Mouse (Mus musculus) ovary, adult 10 weeks (tissue): Measurements from ENCODE around the gene Gm10912. TPM values are rescaled to one million over a fixed set of nuclear protein-coding genes. Genes with fewer than 3 reads are reported as not detected.

Experiments used
- polyA plus RNA-seq: library from polyadenylated mRNA; stranded (reverse); fragments of 350-450 nt; fragmentation: Illumina TruSeq; extraction: RNeasy Lipid Tissue Mini Kit (QIAGEN cat#74804); gene quantifications from one replicate; pipeline ENCODE4 v1.2.3, GENCODE M21; 2014

The Gm10912 gene
- not detected for polyA plus RNA-seq

DNA sequence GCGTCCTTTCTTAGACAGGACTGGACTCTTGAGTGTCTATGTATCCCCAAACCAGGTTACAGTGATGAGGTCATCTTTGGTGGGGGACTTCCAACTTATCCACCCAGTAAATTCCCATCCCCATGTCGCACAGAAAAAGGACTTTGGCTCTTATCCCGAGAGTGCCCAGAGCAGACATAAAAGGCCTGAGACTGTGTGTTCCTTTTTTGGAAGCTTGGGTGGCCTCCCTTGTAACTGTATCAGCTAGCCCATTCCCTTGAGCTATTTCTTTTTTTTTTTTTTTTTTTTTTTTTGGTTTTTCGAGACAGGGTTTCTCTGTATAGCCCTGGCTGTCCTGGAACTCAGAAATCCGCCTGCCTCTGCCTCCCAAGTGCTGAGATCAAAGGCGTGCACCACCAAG lies at the start of gene Gm10912:
TSS of gene Gm10912 (plus strand) at position 301 of the 400 bp plus-strand sequence.

GRCm38 (mm10) chr2:104027458-104028138 lies 38.0 kb upstream of the Gm10912 start, which contains the start of gene Fbxo3:
Gene Fbxo3, plus strand, starts transcription at chr2:104027721.

GRCm38 (mm10) chr2:104028139-104028723 lies 37.4 kb upstream of the Gm10912 start, which contains the start of gene 4931422A03Rik:
Gene 4931422A03Rik, minus strand, starts transcription at chr2:104028361.

GRCm38 (mm10) chr2:104068450-104068849 lies 2.8 kb downstream of the Gm10912 start, which contains the start of gene Gm10799:
Gene Gm10799, minus strand, starts transcription at chr2:104068550.

DNA sequence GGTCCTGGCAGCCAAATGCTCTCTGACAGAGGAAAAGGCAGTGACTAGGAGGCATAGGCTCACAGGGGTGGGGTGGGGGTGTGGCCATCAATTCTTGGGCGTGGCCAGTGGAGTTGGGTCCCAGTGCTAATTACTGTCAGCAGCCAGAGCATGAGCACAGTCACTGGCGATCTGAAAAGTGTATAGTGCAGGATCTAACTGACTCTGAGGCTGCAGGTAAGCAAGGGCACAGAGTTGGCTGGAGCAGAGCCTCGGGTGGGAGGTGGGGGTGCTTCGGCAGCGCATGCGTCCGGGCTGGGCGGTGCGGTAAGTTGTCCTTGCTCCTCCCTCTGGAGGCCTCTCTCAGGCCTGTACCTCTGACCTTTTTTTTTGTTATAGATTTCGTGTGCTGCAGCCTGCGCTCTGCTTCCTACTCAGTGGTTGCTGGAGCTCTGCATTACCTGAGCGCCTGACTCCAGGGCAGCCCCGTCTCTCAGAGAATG lies 4.1 kb downstream of the Gm10912 start, which contains the start of gene Cd59b:
TSS of gene Cd59b (plus strand) at position 146 of the 482 bp plus-strand sequence.

DNA sequence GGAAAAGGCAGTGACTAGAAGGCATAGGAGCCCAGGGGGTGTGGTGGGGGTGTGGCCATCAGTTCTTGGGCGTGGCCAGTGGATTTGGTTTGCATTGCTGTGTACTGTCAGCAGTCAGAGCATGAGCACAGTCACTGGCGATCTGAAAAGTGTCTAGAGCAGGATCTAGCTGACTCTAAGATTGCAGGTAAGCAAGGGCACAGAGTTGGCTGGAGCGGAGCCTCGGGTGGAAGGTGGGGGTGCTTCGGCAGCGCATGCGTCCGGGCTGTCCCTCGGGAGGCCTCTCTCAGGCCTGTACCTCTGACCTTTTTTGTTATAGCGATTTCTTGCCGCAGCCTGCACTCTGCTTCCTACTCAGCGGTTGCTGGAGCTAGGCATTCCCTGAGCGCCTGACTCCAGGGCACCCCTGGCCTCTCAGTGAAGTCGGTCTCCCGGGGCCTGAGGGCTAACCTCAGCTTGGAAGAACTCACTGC lies 30.2 kb downstream of the Gm10912 start, which contains the start of gene Cd59a:
TSS of gene Cd59a (plus strand) at position 61 of the 473 bp plus-strand sequence.

Other genes starting within 250 kb of the Gm10912 start
- 23.4 TPM for gene Lmo2, start 107.8 kb upstream of the Gm10912 start, polyA plus RNA-seq
- gene Fbxo3, start 38.1 kb upstream of the Gm10912 start, polyA plus RNA-seq = 136 TPM
- gene 4931422A03Rik, start 37.5 kb upstream of the Gm10912 start, polyA plus RNA-seq = not detected
- gene Gm10799, start 2.7 kb downstream of the Gm10912 start, polyA plus RNA-seq = not detected
- 6.1 TPM for gene Cd59b, start 4.0 kb downstream of the Gm10912 start, polyA plus RNA-seq
- gene Cd59a, start 30.0 kb downstream of the Gm10912 start, polyA plus RNA-seq = 58.2 TPM
- not detected for gene A930018P22Rik, start 56.9 kb downstream of the Gm10912 start, polyA plus RNA-seq